28 mouse cellular contexts compared by ENCODE assay signal in genomic region chr3:54406567-54406966, GRCm38 (mm10). TPM values are rescaled to one million over a fixed set of nuclear protein-coding genes. Genes with fewer than 3 reads are reported as not detected.
DNase-seq lines count a peak whose midpoint lies in the region; ATAC-seq lines count a peak whose summit lies in the region.
"Had no signal": no experiment of that assay in that cellular context is flagged by ENCODE, and none has a peak within 500 bp of the region (broad histone marks: within the 10 kb centered on the region; RNA-seq: fewer than 3 reads in every experiment).

No protein-coding gene starts in this region.

- H3K27ac ChIP-seq in limb, embryonic 11.5 days (replicated peaks; ENCODE audit: low read depth, low read length): no peak overlapping the region
- no peak overlapping the region for H3K27ac ChIP-seq in limb, embryonic 10.5 days
- H3K27ac ChIP-seq in lung, embryonic 15.5 days: no peak overlapping the region
- H3K27ac ChIP-seq: embryonic facial prominence, embryonic 13.5 days; embryonic facial prominence, embryonic 15.5 days; forebrain, embryonic 10.5 days; forebrain, embryonic 12.5 days had no signal

- no peak overlapping the region for H3K4me3 ChIP-seq in limb, embryonic 11.5 days (ENCODE audit: low read depth, low read length)
- H3K4me3 ChIP-seq in limb, embryonic 10.5 days: no peak overlapping the region
- H3K4me3 ChIP-seq in lung, embryonic 15.5 days: no peak overlapping the region
- H3K4me3 ChIP-seq: embryonic facial prominence, embryonic 13.5 days; embryonic facial prominence, embryonic 15.5 days; erythroblast, embryonic 14.5 days; forebrain, embryonic 10.5 days; forebrain, embryonic 12.5 days had no signal

- WGBS in limb, embryonic 11.5 days: 54% methylated on average over 2 of the region's 2 CpGs
- 47% methylated on average over 2 of the region's 2 CpGs for WGBS in limb, embryonic 10.5 days
- WGBS in lung, embryonic 15.5 days: 20% methylated on average over 2 of the region's 2 CpGs

- H3K27me3 ChIP-seq in limb, embryonic 11.5 days (ENCODE audit: control insufficient read depth, insufficient read depth, low read length): no peaks in the 10 kb centered on the region
- no peaks in the 10 kb centered on the region for H3K27me3 ChIP-seq in limb, embryonic 10.5 days (ENCODE audit: low read depth, poor library complexity, severe bottlenecking)
- no peaks in the 10 kb centered on the region for H3K27me3 ChIP-seq in lung, embryonic 15.5 days
- H3K27me3 ChIP-seq: CH12.LX; embryonic facial prominence, embryonic 13.5 days; embryonic facial prominence, embryonic 15.5 days; forebrain, embryonic 12.5 days had no signal

- no peak overlapping the region for H3K4me2 ChIP-seq in limb, embryonic 11.5 days (ENCODE audit: low read depth, severe bottlenecking)
- no peak overlapping the region for H3K4me2 ChIP-seq in lung, embryonic 15.5 days
- H3K4me2 ChIP-seq: embryonic facial prominence, embryonic 13.5 days; embryonic facial prominence, embryonic 15.5 days; forebrain, embryonic 12.5 days had no signal

- H3K36me3 ChIP-seq in limb, embryonic 11.5 days (ENCODE audit: control insufficient read depth, insufficient read depth, low read length): no peaks in the 10 kb centered on the region
- no peaks in the 10 kb centered on the region for H3K36me3 ChIP-seq in limb, embryonic 10.5 days
- no peaks in the 10 kb centered on the region for H3K36me3 ChIP-seq in lung, embryonic 15.5 days
- H3K36me3 ChIP-seq: embryonic facial prominence, embryonic 13.5 days; embryonic facial prominence, embryonic 15.5 days; forebrain, embryonic 10.5 days; forebrain, embryonic 12.5 days; G1E had no signal

- H3K9ac ChIP-seq in limb, embryonic 11.5 days (ENCODE audit: low read length): no peak overlapping the region
- no peak overlapping the region for H3K9ac ChIP-seq in lung, embryonic 15.5 days
- H3K9ac ChIP-seq: embryonic facial prominence, embryonic 13.5 days; embryonic facial prominence, embryonic 15.5 days; forebrain, embryonic 12.5 days had no signal

- DNase-seq in heart, adult 11 months: peak; percentile 27
- no peak for DNase-seq in heart, adult 18-20 months
- DNase-seq in limb, embryonic 11.5 days (ENCODE audit: low spot score): no peak
- DNase-seq in limb, embryonic 10.5 days (ENCODE audit: low spot score): no peak
- DNase-seq in lung, postnatal 25 days (ENCODE audit: low spot score): no peak
- DNase-seq in NIH3T3 (ENCODE audit: low read depth): peak; percentile 27
- DNase-seq: adrenal gland, adult 2 months; adrenal gland, postnatal 10 days; adrenal gland, postnatal 25 days; B cell, adult 2 months; cerebellum, adult 11 months; cerebellum, adult 18-20 months; cerebellum, adult 8-10 months; cerebellum, adult 9-11 months; cerebellum, postnatal 14 days; cerebellum, postnatal 36 days; embryo, embryonic 11 days had no signal

- no peaks in the 10 kb centered on the region for H3K4me1 ChIP-seq in limb, embryonic 11.5 days (ENCODE audit: control insufficient read depth, insufficient read depth, low read length)
- H3K4me1 ChIP-seq in limb, embryonic 10.5 days: no peaks in the 10 kb centered on the region
- no peaks in the 10 kb centered on the region for H3K4me1 ChIP-seq in lung, embryonic 15.5 days
- H3K4me1 ChIP-seq: embryonic facial prominence, embryonic 15.5 days; forebrain, embryonic 10.5 days; forebrain, embryonic 12.5 days had no signal

- no peaks in the 10 kb centered on the region for H3K9me3 ChIP-seq in limb, embryonic 11.5 days (ENCODE audit: control insufficient read depth, low read length)
- no peaks in the 10 kb centered on the region for H3K9me3 ChIP-seq in limb, embryonic 10.5 days (replicated peaks)
- no peaks in the 10 kb centered on the region for H3K9me3 ChIP-seq in lung, embryonic 15.5 days
- H3K9me3 ChIP-seq: embryonic facial prominence, embryonic 13.5 days; embryonic facial prominence, embryonic 15.5 days; forebrain, embryonic 10.5 days; forebrain, embryonic 12.5 days had no signal

- ATAC-seq in limb, embryonic 11.5 days (ENCODE audit: insufficient number of reproducible peaks, low FRiP score, low TSS enrichment, low read depth): peak; percentile 35; the same call in 1 of the 2 replicates
- peak; percentile 46; the same call in 1 of the 2 replicates for ATAC-seq in lung, embryonic 15.5 days (ENCODE audit: borderline replicate concordance, extremely low read depth, low FRiP score, low TSS enrichment)
- ATAC-seq: CD4-positive, CD25-positive, alpha-beta regulatory T cell, adult 4 months; forebrain, embryonic 14.5 days had no signal

RNA-seq across cellular contexts. Expression of gene Postn, which starts 45.7 kb away (rescaled TPM):
- total RNA-seq in heart, adult 18-20 months (2021): 10 to 100 TPM; 12.8 to 13.5 TPM
- 13.6 and 15.2 TPM in 2 replicates for polyA plus RNA-seq in limb, embryonic 11.5 days (2014; fragmentation: Nextera tagmentation; extraction: Ambion mirVana)
- 6.7 and 7.7 TPM in 2 replicates for polyA plus RNA-seq in limb, embryonic 10.5 days (2016; fragmentation: Nextera tagmentation; extraction: Ambion mirVana)
- polyA plus RNA-seq in lung, embryonic 15.5 days (2015; fragmentation: Nextera tagmentation; extraction: Ambion mirVana): 102 and 129 TPM in 2 replicates
- total RNA-seq: common myeloid progenitor, adult 5-6 weeks had no signal
- polyA plus RNA-seq: CD4-positive, CD25-positive, alpha-beta regulatory T cell, adult 4 months; erythroblast, embryonic 14.5 days; G1E had no signal

Comparison
In these comparisons a context has a peak if more than half of its experiments do, and no peak if none do; other contexts are left out.
1. DNase-seq: peak in heart, adult 11 months (single experiment) and NIH3T3 (single experiment); none in heart, adult 18-20 months (0 of 2), limb, embryonic 11.5 days (single experiment), limb, embryonic 10.5 days (single experiment) and lung, postnatal 25 days (single experiment).